Mouse (Mus musculus): ENCODE results near the gene Reep3.

GRCm38 (mm10) chr10:67043236-67043635 lies 53.5 kb downstream of the Reep3 start:
- TF ChIP-seq POLR2A (IDR thresholded peaks at IDR 0.05; ENCODE audit: insufficient read depth, low read length), result no peak
- TF ChIP-seq CTCF (IDR thresholded peaks at IDR 0.05; ENCODE audit: low read depth, low read length), result no peak
- TF ChIP-seq EP300 (IDR thresholded peaks at IDR 0.05; ENCODE audit: insufficient read depth, low read depth, low read length), result no peak

Measured in ES-Bruce4 (cell line).